Mouse (Mus musculus): ENCODE results near the gene Cyth4. TPM values are rescaled to one million over a fixed set of nuclear protein-coding genes. Genes with fewer than 3 reads are reported as not detected.

The Cyth4 gene
- polyA plus RNA-seq, 1 experiment from 2014 or later, result 9.6 TPM

DNA sequence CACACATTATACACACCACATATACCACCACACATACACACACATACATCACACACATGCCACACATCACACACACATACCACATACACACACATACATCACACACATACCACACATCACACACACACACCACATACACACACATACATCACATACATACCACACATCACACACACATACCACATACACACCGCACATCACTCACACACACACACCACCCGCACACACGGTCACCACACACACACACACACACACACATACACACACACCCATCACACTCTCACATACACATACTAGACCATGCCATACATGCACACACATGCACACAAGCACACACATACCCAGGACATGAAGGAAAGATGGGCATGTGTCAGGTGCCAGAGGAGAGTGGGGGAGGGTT is 33.5 kb upstream of the Cyth4 start:
- 89% methylated on average over 3 of the region's 3 CpGs for WGBS
- no peak overlapping the region for H3K9ac ChIP-seq (ENCODE audit: low read length)
- no peaks in the 10 kb centered on the region for H3K27me3 ChIP-seq (ENCODE audit: control insufficient read depth, insufficient read depth, low read length)
- no peak overlapping the region for H3K4me2 ChIP-seq (ENCODE audit: low read depth, low read length)
- no peak overlapping the region for H3K27ac ChIP-seq (ENCODE audit: low read length)
- no peaks in the 10 kb centered on the region for H3K36me3 ChIP-seq (ENCODE audit: control insufficient read depth, insufficient read depth)
- ATAC-seq (replicated peaks; ENCODE audit: extremely low read depth, insufficient read depth, low FRiP score), result no peak
- H3K4me3 ChIP-seq (ENCODE audit: low read length), result no peak overlapping the region
- H3K4me1 ChIP-seq (ENCODE audit: control insufficient read depth, insufficient read depth, low read length), result no peaks in the 10 kb centered on the region
- H3K9me3 ChIP-seq (replicated peaks; ENCODE audit: control insufficient read depth, low read length), result no peaks in the 10 kb centered on the region

DNA sequence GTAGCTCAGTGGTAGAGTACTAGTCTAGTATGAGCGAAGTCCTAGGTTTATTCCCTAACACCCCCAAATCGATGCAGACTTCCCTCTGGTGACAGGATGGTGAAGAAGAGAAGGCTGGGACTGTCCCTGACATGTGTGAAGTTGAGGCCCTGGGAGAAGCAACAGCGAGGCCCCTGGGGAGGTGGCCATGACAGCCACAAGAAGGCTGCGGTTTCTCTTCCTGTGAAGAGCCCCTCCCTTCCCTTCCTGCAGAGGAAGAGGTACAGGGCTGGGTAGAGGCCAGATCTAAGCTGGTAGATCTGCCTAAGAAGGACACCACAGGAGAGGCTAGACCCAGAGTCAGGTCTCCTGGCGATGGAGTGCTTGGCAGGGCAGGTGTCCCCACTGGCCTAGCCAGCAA is 32.9 kb upstream of the Cyth4 start:
- no peak overlapping the region for H3K27ac ChIP-seq (ENCODE audit: low read length)
- H3K9ac ChIP-seq (ENCODE audit: low read length), result no peak overlapping the region
- no peaks in the 10 kb centered on the region for H3K36me3 ChIP-seq (ENCODE audit: control insufficient read depth, insufficient read depth)
- no peak overlapping the region for H3K4me2 ChIP-seq (ENCODE audit: low read depth, low read length)
- H3K4me3 ChIP-seq (ENCODE audit: low read length), result no peak overlapping the region
- H3K4me1 ChIP-seq (ENCODE audit: control insufficient read depth, insufficient read depth, low read length), result no peaks in the 10 kb centered on the region
- peak; percentile 45 for ATAC-seq (replicated peaks; ENCODE audit: extremely low read depth, insufficient read depth, low FRiP score)
- no peaks in the 10 kb centered on the region for H3K27me3 ChIP-seq (ENCODE audit: control insufficient read depth, insufficient read depth, low read length)
- WGBS, result 63% methylated on average over 5 of the region's 5 CpGs
- H3K9me3 ChIP-seq (replicated peaks; ENCODE audit: control insufficient read depth, low read length), result no peaks in the 10 kb centered on the region

DNA sequence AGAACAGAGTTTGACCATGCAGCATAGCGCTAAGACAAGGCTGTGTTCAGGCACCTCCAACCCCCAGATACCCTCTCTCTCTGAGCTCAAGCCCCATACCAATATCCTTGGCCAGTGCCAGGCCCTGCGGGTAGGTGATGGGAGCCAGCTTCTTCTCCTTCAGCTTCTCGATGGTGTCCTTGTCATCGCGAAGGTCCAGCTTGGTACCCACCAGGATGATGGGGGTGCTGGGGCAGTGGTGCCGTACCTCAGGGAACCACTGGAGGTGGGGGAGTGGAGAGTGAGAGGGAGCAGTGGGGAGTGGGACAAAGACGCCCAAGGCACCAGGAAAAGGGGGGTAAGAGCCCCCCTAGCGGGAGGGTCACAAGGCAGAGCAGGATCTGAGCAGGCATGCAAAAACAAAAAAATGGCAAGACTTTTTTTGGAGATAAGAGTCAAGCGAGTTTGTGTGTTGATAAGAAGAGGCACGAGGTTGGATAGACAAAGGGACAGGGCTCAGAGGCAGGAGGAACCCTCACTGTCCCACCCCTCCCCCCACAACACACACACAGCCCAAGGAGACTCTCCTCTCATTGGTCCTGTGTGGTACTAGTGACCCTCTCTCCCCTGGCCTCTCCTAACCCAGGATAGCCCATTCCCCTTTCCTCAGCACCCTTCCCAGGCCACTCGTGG is 31.9 kb upstream of the Cyth4 start:
- 64% methylated on average over 11 of the region's 11 CpGs for whole genome bisulfite sequencing
- no peak for ATAC-seq (replicated peaks; ENCODE audit: extremely low read depth, insufficient read depth, low FRiP score)

DNA sequence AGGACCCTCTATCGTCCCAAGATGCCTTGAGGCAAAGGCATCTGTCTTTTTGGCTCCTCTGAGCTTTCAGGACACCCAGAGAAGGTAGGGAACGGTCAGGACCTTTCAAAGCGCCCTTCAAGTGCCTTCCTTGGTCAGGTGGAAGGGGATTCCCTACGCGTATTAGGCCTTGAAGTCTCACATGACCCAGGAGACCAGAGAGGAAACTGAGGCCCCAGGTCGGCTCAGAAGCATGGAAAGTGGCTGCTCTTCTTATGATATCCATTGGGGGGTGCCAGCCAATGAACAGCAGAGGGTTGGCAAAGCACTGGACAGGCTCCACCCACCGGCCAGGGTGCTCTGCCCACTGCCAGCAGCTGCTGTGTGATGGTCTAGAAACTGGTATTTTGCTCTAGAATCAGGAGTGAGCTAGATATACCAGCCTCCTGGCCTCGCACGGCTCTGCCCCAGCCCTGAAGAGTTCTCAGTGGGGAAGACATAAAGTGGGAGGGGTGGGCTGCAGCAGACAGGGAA is 29.2 kb upstream of the Cyth4 start:
- Histone ChIP-seq H3K9ac (ENCODE audit: low read length) (no peak overlapping the region), H3K36me3 (ENCODE audit: control insufficient read depth, insufficient read depth) (no peaks in the 10 kb centered on the region), H3K4me1 (ENCODE audit: control insufficient read depth, insufficient read depth, low read length) (peaks cover 14% of the 10 kb centered on the region), H3K4me2 (ENCODE audit: low read depth, low read length) (no peak overlapping the region), H3K27me3 (ENCODE audit: control insufficient read depth, insufficient read depth, low read length) (no peaks in the 10 kb centered on the region), H3K9me3 (replicated peaks; ENCODE audit: control insufficient read depth, low read length) (no peaks in the 10 kb centered on the region), H3K27ac (ENCODE audit: low read length) (no peak overlapping the region), H3K4me3 (ENCODE audit: low read length) (no peak overlapping the region)
- 70% methylated on average over 9 of the region's 9 CpGs for WGBS
- no peak for ATAC-seq (replicated peaks; ENCODE audit: extremely low read depth, insufficient read depth, low FRiP score)

More for the DNA sequence above, 31.9 kb upstream of the Cyth4 start:
- no peaks in the 10 kb centered on the region for H3K36me3 ChIP-seq (ENCODE audit: control insufficient read depth, insufficient read depth)
- no peak overlapping the region for H3K27ac ChIP-seq (ENCODE audit: low read length)
- H3K4me1 ChIP-seq (ENCODE audit: control insufficient read depth, insufficient read depth, low read length), result no peaks in the 10 kb centered on the region
- H3K9ac ChIP-seq (ENCODE audit: low read length), result no peak overlapping the region
- H3K27me3 ChIP-seq (ENCODE audit: control insufficient read depth, insufficient read depth, low read length), result no peaks in the 10 kb centered on the region
- H3K9me3 ChIP-seq (replicated peaks; ENCODE audit: control insufficient read depth, low read length), result no peaks in the 10 kb centered on the region
- H3K4me3 ChIP-seq (ENCODE audit: low read length), result no peak overlapping the region
- H3K4me2 ChIP-seq (ENCODE audit: low read depth, low read length), result no peak overlapping the region

DNA sequence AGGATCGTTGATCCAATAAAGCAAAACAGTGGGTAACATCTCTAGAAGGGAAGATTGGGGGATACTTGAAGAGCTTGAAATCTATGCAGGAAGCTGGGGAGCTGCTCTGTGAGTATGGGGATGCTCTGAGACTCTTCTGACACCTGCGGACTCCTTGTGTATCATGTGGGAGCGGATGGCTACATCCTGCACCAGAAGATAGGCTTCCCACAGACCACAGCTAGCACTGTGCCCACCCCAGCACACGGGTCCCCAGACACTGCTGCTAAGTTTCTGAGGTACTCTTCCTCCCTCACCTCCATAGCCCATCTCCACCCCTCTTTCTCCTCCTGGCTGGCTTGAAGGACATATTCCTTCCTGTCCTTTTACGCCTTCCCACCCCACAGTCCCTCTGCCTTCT is 26.7 kb upstream of the Cyth4 start:
- WGBS, result 84% methylated on average over 5 of the region's 5 CpGs
- Histone ChIP-seq H3K4me1 (ENCODE audit: control insufficient read depth, insufficient read depth, low read length) (peaks cover 14% of the 10 kb centered on the region), H3K4me2 (ENCODE audit: low read depth, low read length) (no peak overlapping the region), H3K4me3 (ENCODE audit: low read length) (no peak overlapping the region), H3K36me3 (ENCODE audit: control insufficient read depth, insufficient read depth) (no peaks in the 10 kb centered on the region), H3K27me3 (ENCODE audit: control insufficient read depth, insufficient read depth, low read length) (no peaks in the 10 kb centered on the region), H3K9me3 (replicated peaks; ENCODE audit: control insufficient read depth, low read length) (no peaks in the 10 kb centered on the region), H3K27ac (ENCODE audit: low read length) (no peak overlapping the region), H3K9ac (ENCODE audit: low read length) (no peak overlapping the region)
- no peak for ATAC-seq (replicated peaks; ENCODE audit: extremely low read depth, insufficient read depth, low FRiP score)

DNA sequence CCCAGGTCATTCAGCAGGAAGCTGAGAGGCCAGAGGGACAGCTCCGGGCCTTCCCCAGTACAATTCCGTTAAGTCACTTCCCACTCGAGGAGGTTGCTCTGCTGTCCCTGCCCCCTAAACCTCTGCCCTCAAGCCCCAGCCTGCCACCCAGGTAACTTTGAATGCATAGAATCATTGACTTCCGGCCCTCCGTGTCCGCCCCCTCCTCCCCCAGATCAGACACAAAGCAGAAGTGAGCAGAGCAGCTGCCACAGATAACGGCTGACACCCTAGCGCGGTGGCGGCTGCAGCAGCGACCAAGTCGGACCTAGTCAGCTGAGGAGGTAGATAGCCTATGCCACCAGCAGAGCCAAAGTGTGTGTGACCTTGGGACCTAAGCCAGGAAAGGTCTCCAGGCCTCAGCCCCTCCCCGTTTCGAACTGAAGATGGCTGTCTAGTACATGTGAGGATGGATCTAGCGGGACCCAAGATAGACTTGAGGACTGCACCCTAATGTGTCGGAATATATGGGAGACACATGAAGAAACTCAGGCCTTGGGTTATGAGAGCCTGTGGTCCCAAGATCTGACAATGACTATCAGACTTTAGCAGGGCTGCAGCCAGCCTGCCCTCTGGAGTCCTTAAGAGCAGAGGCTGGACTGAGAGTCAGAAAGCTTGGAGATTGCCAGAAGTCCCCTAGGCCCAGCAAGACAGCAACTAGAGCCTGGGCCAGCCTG is 25.1 kb upstream of the Cyth4 start:
- Histone ChIP-seq H3K27me3 (ENCODE audit: control insufficient read depth, insufficient read depth, low read length) (no peaks in the 10 kb centered on the region), H3K4me2 (ENCODE audit: low read depth, low read length) (peak overlapping the region; percentile 32), H3K9ac (ENCODE audit: low read length) (peak overlapping the region; percentile 53), H3K36me3 (ENCODE audit: control insufficient read depth, insufficient read depth) (no peaks in the 10 kb centered on the region), H3K9me3 (replicated peaks; ENCODE audit: control insufficient read depth, low read length) (no peaks in the 10 kb centered on the region), H3K4me3 (ENCODE audit: low read length) (peak overlapping the region; percentile 42), H3K4me1 (ENCODE audit: control insufficient read depth, insufficient read depth, low read length) (peaks cover 14% of the 10 kb centered on the region), H3K27ac (ENCODE audit: low read length) (peak overlapping the region; percentile 66)
- 20% methylated on average over 16 of the region's 16 CpGs for WGBS
- peak; percentile 70 for ATAC-seq (replicated peaks; ENCODE audit: extremely low read depth, insufficient read depth, low FRiP score)

DNA sequence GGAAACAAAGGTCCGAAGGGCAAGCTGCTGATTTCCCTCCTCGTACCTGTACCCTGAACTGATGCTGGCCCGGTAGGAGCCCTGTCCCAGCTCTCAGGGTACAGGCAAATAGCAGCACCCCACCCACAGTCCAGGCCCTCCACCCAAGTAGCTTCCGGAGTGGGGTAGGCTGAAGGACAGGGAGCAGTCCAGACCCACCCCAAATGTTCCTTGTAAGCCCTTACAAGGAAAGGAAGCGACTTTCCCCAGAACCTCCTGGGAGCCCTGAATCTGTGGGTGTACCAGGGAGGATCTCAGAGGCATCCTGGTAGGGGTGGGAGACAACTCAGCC is 24.6 kb upstream of the Cyth4 start:
- no peaks in the 10 kb centered on the region for H3K36me3 ChIP-seq (ENCODE audit: control insufficient read depth, insufficient read depth)
- H3K9me3 ChIP-seq (replicated peaks; ENCODE audit: control insufficient read depth, low read length), result no peaks in the 10 kb centered on the region
- H3K4me2 ChIP-seq (ENCODE audit: low read depth, low read length), result 0 out of 2 replicates have a peak overlapping the region, but pooled peaks have one; percentile 32
- peaks cover 14% of the 10 kb centered on the region for H3K4me1 ChIP-seq (ENCODE audit: control insufficient read depth, insufficient read depth, low read length)
- WGBS, result 85% methylated on average over 5 of the region's 5 CpGs
- H3K27me3 ChIP-seq (ENCODE audit: control insufficient read depth, insufficient read depth, low read length), result no peaks in the 10 kb centered on the region
- no peak for ATAC-seq (replicated peaks; ENCODE audit: extremely low read depth, insufficient read depth, low FRiP score)
- peak overlapping the region; percentile 53; the same call in 1 of the 2 replicates for H3K9ac ChIP-seq (ENCODE audit: low read length)
- H3K4me3 ChIP-seq (ENCODE audit: low read length), result peak overlapping the region; percentile 42
- peak overlapping the region; percentile 66 for H3K27ac ChIP-seq (ENCODE audit: low read length)

DNA sequence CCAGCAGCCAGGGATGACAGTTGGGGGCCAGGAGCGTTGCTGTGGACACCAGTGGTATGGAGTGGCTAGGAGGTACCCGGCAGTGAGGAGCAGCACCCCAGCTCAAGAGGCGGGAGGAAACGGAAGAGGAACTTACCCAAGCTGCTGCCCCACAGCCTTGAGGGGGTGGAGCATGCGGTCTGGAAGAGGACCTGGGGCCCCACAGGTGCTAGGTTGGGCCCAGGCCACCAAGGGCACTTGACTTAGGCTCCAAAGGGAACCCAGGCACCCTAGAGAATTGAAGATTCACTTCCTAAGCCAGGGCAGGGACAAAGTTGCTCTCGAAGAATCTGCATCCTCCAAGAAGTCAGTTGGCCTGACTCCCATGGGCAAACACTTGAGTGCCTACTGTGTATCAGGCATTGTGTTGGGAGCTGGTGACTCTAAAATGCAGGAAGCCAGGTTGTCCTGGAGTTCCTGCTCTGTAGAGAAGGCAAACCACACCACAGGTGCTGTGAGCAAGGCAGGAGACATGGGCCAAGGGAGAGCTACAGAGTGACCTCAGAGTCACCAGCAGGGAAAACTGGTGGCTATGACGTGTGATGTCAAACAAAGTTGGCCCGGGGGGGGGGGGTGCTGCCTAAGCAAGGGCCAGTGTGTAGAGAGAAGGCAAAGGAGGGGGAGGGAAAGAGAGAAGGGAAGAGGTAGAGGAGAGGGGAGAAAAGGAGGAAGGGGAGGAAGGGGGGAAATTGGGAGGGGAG is 24.0 kb upstream of the Cyth4 start, which contains the start of gene Rac2:
Rac2 (minus strand) TSS at position 126 of the 740 bp plus-strand sequence.
- no peak; the same call in 1 of the 2 replicates for ATAC-seq (replicated peaks; ENCODE audit: extremely low read depth, insufficient read depth, low FRiP score)
- 65% methylated on average over 8 of the region's 8 CpGs for WGBS
- peak within 1 kb of the TSS; percentile 66 for H3K27ac ChIP-seq (ENCODE audit: low read length)
- no peaks in the 10 kb centered on the region for H3K9me3 ChIP-seq (replicated peaks; ENCODE audit: control insufficient read depth, low read length)
- peak within 1 kb of the TSS; percentile 42 for H3K4me3 ChIP-seq (ENCODE audit: low read length)
- no peaks in the 10 kb centered on the region for H3K27me3 ChIP-seq (ENCODE audit: control insufficient read depth, insufficient read depth, low read length)
- no peaks in the 10 kb centered on the region for H3K36me3 ChIP-seq (ENCODE audit: control insufficient read depth, insufficient read depth)
- H3K4me1 ChIP-seq (ENCODE audit: control insufficient read depth, insufficient read depth, low read length), result peaks cover 14% of the 10 kb centered on the region
- peak within 1 kb of the TSS; percentile 53 for H3K9ac ChIP-seq (ENCODE audit: low read length)
- H3K4me2 ChIP-seq (ENCODE audit: low read depth, low read length), result peak within 1 kb of the TSS; percentile 32; the same call in 1 of the 2 replicates
